Mouse (Mus musculus) embryonic fibroblast, embryonic 13.5 days (primary cell): ENCODE results near the gene Gm49320.

Experiments
- CTCF ChIP-seq: IDR thresholded peaks from 2 replicates; pipeline ENCODE4 v1.5.1; 2011; ENCODE audit warnings: mild to moderate bottlenecking, control low read depth, low read length, moderate library complexity, borderline replicate concordance; ENCODE audit not compliant: insufficient read depth
- POLR2A ChIP-seq: IDR thresholded peaks from 2 replicates; pipeline ENCODE4 v1.6.1; 2011; ENCODE audit warnings: low read depth, mild to moderate bottlenecking, control low read depth, low read length, moderate library complexity

GRCm38 (mm10) chr8:4245061-4245460 is 6.4 kb downstream of the Gm49320 start:
- no peak for TF ChIP-seq CTCF
- TF ChIP-seq POLR2A, result no peak
